21 mouse cellular contexts compared by ENCODE assay signal in the genomic region with DNA sequence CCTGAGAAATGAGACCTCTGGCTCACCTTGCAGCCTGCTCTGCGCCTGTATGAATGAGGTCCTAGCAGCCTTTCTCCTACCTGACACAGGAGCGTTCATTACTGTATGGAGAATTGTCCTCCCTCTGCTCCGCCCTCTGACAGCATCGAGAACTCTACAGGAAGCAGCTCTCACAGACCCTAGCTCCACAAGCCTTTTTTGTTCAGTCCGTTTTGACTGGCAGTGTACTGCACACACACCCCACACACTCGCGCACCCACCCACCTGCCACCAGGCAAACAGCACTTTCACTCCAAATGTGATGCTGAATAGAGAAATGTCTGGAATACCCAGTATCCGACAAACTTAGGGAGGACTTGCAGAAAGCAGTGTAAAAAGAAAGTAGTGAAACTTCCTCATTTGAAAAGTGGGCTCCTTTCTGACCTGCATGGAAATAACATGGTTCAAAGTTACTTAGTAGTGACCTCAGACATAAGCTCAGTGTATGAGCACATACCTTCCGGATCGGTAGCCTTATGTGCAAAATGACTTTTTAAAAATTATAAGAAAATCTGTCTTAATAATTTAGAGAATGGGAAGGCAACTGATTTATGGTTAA.
A peak's percentile ranks its signal among the peaks of the same experiment; 100 is the strongest.
DNase-seq lines count a peak whose midpoint lies in the region; ATAC-seq and TF ChIP-seq lines count a peak whose summit lies in the region.
"Had no signal": no experiment of that assay in that cellular context is flagged by ENCODE, and none has a peak within 500 bp of the region (broad histone marks: within the 10 kb centered on the region; RNA-seq: fewer than 3 reads in every experiment).

No protein-coding gene starts in this region.

- H3K9me3 ChIP-seq in midbrain, embryonic 11.5 days (ENCODE audit: control insufficient read depth, low read length), result no peaks in the 10 kb centered on the region
- H3K9me3 ChIP-seq in midbrain, embryonic 15.5 days, result no peaks in the 10 kb centered on the region
- H3K9me3 ChIP-seq: heart, embryonic 13.5 days; intestine, embryonic 15.5 days; limb, embryonic 10.5 days; neural tube, embryonic 12.5 days had no signal

- peak; percentile 23 to 35 for DNase-seq in layer of hippocampus, adult 2 months (ENCODE audit: low spot score in 2 of 2)
- DNase-seq in layer of hippocampus, postnatal 10 days (ENCODE audit: low spot score in 2 of 2), result no peak
- DNase-seq in midbrain, embryonic 11.5 days (ENCODE audit: low spot score, missing footprints), result peak; percentile 57
- peak; percentile 18 for DNase-seq in R1 (ENCODE audit: low read depth, low spot score)
- DNase-seq in adrenal gland, postnatal 36 days, result no peak
- DNase-seq in urinary bladder, adult 2 months (ENCODE audit: low spot score), result no peak
- DNase-seq: adrenal gland, adult 8-10 months; cerebellum, adult 11 months; embryo, embryonic 11 days; gastrocnemius, postnatal 10 days; heart, adult 18-20 months; kidney, adult 9 months; lung, adult 2 months had no signal

- no peaks in the 10 kb centered on the region for H3K27me3 ChIP-seq in midbrain, embryonic 11.5 days (ENCODE audit: control insufficient read depth, insufficient read depth, low read length)
- no peaks in the 10 kb centered on the region for H3K27me3 ChIP-seq in midbrain, embryonic 15.5 days (replicated peaks)
- H3K27me3 ChIP-seq: heart, embryonic 13.5 days; intestine, embryonic 15.5 days; neural tube, embryonic 12.5 days had no signal

- H3K9ac ChIP-seq in midbrain, embryonic 11.5 days (ENCODE audit: low read length), result no peak overlapping the region
- H3K9ac ChIP-seq in midbrain, embryonic 15.5 days, result no peak overlapping the region
- H3K9ac ChIP-seq: heart, embryonic 13.5 days; hindbrain, embryonic 14.5 days; intestine, embryonic 15.5 days; neural tube, embryonic 12.5 days had no signal

- TF ChIP-seq CTCF in layer of hippocampus, adult 2 months (conservative IDR thresholded peaks at IDR 0.05), result no peak

- H3K27ac ChIP-seq in layer of hippocampus, adult 2 months, result no peak overlapping the region
- no peak overlapping the region for H3K27ac ChIP-seq in midbrain, embryonic 11.5 days (ENCODE audit: low read depth, low read length)
- H3K27ac ChIP-seq in midbrain, embryonic 15.5 days, result no peak overlapping the region
- H3K27ac ChIP-seq: heart, embryonic 13.5 days; hindbrain, embryonic 14.5 days; intestine, embryonic 15.5 days; limb, embryonic 10.5 days; neural tube, embryonic 12.5 days had no signal

- no peak overlapping the region for H3K4me3 ChIP-seq in layer of hippocampus, adult 2 months
- no peak overlapping the region for H3K4me3 ChIP-seq in midbrain, embryonic 11.5 days (ENCODE audit: low read depth, low read length)
- H3K4me3 ChIP-seq in midbrain, embryonic 15.5 days, result no peak overlapping the region
- H3K4me3 ChIP-seq: heart, embryonic 13.5 days; intestine, embryonic 15.5 days; limb, embryonic 10.5 days; neural tube, embryonic 12.5 days had no signal

- WGBS in midbrain, embryonic 11.5 days, result 80% methylated on average over 10 of the region's 10 CpGs
- 79% methylated on average over 10 of the region's 10 CpGs for WGBS in midbrain, embryonic 15.5 days

- ATAC-seq in midbrain, embryonic 11.5 days (ENCODE audit: low FRiP score), result no peak
- ATAC-seq in midbrain, embryonic 15.5 days (replicated peaks), result no peak
- ATAC-seq in hematopoietic stem cell, adult 5-6 weeks (replicated peaks in 1 of 2; ENCODE audit: insufficient read depth in 1 of 2, low FRiP score in 2 of 2, low TSS enrichment in 1 of 2, low read depth in 1 of 2, poor library complexity in 2 of 2, severe bottlenecking in 2 of 2), result peak; percentile 64 to 73
- ATAC-seq: forebrain, embryonic 16.5 days; intestine, embryonic 15.5 days had no signal

- H3K4me2 ChIP-seq in midbrain, embryonic 11.5 days, result no peak overlapping the region
- H3K4me2 ChIP-seq in midbrain, embryonic 15.5 days, result no peak overlapping the region
- H3K4me2 ChIP-seq: heart, embryonic 13.5 days; hindbrain, embryonic 14.5 days; intestine, embryonic 15.5 days; neural tube, embryonic 12.5 days had no signal

- H3K36me3 ChIP-seq in midbrain, embryonic 11.5 days (ENCODE audit: control insufficient read depth, insufficient read depth, low read length), result no peaks in the 10 kb centered on the region
- H3K36me3 ChIP-seq in midbrain, embryonic 15.5 days (replicated peaks), result no peaks in the 10 kb centered on the region
- H3K36me3 ChIP-seq: heart, embryonic 13.5 days; intestine, embryonic 15.5 days; limb, embryonic 10.5 days; neural tube, embryonic 12.5 days had no signal

- no peaks in the 10 kb centered on the region for H3K4me1 ChIP-seq in midbrain, embryonic 11.5 days (ENCODE audit: control insufficient read depth, insufficient read depth, low read length)
- no peaks in the 10 kb centered on the region for H3K4me1 ChIP-seq in midbrain, embryonic 15.5 days
- H3K4me1 ChIP-seq: heart, embryonic 13.5 days; intestine, embryonic 15.5 days; neural tube, embryonic 12.5 days had no signal

Comparison
In these comparisons a context has a peak if more than half of its experiments do, and no peak if none do; other contexts are left out.
1. DNase-seq: peak in layer of hippocampus, adult 2 months (2 of 2), midbrain, embryonic 11.5 days (single experiment) and R1 (single experiment); none in layer of hippocampus, postnatal 10 days (0 of 2), adrenal gland, postnatal 36 days (0 of 2) and urinary bladder, adult 2 months (single experiment).
2. ATAC-seq: peak in hematopoietic stem cell, adult 5-6 weeks (2 of 2); none in midbrain, embryonic 11.5 days (single experiment) and midbrain, embryonic 15.5 days (single experiment).